Mouse (Mus musculus): ENCODE data around the gene Ifrd1.

GRCm38 (mm10) chr12:40245434-40245970 lies 2.8 kb downstream of the Ifrd1 start:
- TF ChIP-seq CTCF (IDR thresholded peaks at IDR 0.05; ENCODE audit: low read depth, low read length) (no peak), GATA1 (IDR thresholded peaks at IDR 0.05; ENCODE audit: borderline replicate concordance, low read length) (no peak), POLR2AphosphoS5 (IDR thresholded peaks at IDR 0.05; ENCODE audit: insufficient replicate concordance, low read depth, low read length) (no peak), TAL1 (conservative IDR thresholded peaks at IDR 0.05; ENCODE audit: low read depth, low read length) (no peak)

All from G1E (cell line).